Mouse (Mus musculus): ENCODE data around the gene Nap1l1. TPM values are rescaled to one million over a fixed set of nuclear protein-coding genes. Genes with fewer than 3 reads are reported as not detected.

Nap1l1 gene
- polyA plus RNA-seq, 2 experiments, result 103 to 117 TPM

- H3K9ac ChIP-seq (replicated peaks), result no peak overlapping the region
- no peak for DNase-seq (ENCODE audit: low read depth in 3 of 3, low spot score in 3 of 3)
- no peak for ATAC-seq (ENCODE audit: insufficient read depth)
- H3K27me3 ChIP-seq (ENCODE audit: control insufficient read depth, insufficient read depth, low read length), result no peaks in the 10 kb centered on the region
- peaks cover 0 to 4% of the 10 kb centered on the region in 2 experiments; a peak in 2 of 4 replicates for H3K4me1 ChIP-seq (replicated peaks; ENCODE audit: control insufficient read depth in 2 of 2, insufficient read depth in 2 of 2, low read length in 1 of 2)
- 68% methylated on average over 8 of the region's 8 CpGs for WGBS (ENCODE audit: insufficient replicate concordance)
- no peak overlapping the region for H3K4me2 ChIP-seq (ENCODE audit: low read depth)
- H3K9me3 ChIP-seq (ENCODE audit: control insufficient read depth, low read length), result no peaks in the 10 kb centered on the region
- TF ChIP-seq EP300 (IDR thresholded peaks at IDR 0.05; ENCODE audit: low read depth) (no peak), CTCF (IDR thresholded peaks at IDR 0.05; ENCODE audit: low read depth) (no peak)
- no peak overlapping the region for H3K4me3 ChIP-seq (ENCODE audit: insufficient read depth in 1 of 2, low read depth in 2 of 2, low read length in 2 of 2)
- no peaks in the 10 kb centered on the region for H3K36me3 ChIP-seq (replicated peaks; ENCODE audit: control insufficient read depth, insufficient read depth, low read depth)
- no peak overlapping the region for H3K27ac ChIP-seq
Observed at GRCm38 (mm10) chr10:111534691-111535090, 61.7 kb downstream of the Nap1l1 start.

GRCm38 (mm10) chr10:111537410-111537809 is 64.4 kb downstream of the Nap1l1 start:
- 73% methylated on average over 19 of the region's 19 CpGs for WGBS (ENCODE audit: insufficient replicate concordance)
- Histone ChIP-seq H3K27ac (no peak overlapping the region), H3K9me3 (ENCODE audit: control insufficient read depth, low read length) (no peaks in the 10 kb centered on the region), H3K4me3 (ENCODE audit: insufficient read depth in 1 of 2, low read depth in 2 of 2, low read length in 2 of 2) (no peak overlapping the region), H3K27me3 (ENCODE audit: control insufficient read depth, insufficient read depth, low read length) (no peaks in the 10 kb centered on the region), H3K4me2 (ENCODE audit: low read depth) (no peak overlapping the region), H3K36me3 (replicated peaks; ENCODE audit: control insufficient read depth, insufficient read depth, low read depth) (no peaks in the 10 kb centered on the region), H3K4me1 (replicated peaks; ENCODE audit: control insufficient read depth in 2 of 2, insufficient read depth in 2 of 2, low read length in 1 of 2) (peaks cover 0 to 6% of the 10 kb centered on the region in 2 experiments; a peak in 2 of 4 replicates), H3K9ac (replicated peaks) (no peak overlapping the region)
- TF ChIP-seq CTCF (IDR thresholded peaks at IDR 0.05; ENCODE audit: low read depth) (no peak), EP300 (IDR thresholded peaks at IDR 0.05; ENCODE audit: low read depth) (no peak)
- ATAC-seq (ENCODE audit: insufficient read depth) (no peak), DNase-seq (ENCODE audit: low read depth in 3 of 3, low spot score in 3 of 3) (no peak)

GRCm38 (mm10) chr10:111539724-111540324 is 66.8 kb downstream of the Nap1l1 start:
- Histone ChIP-seq H3K4me1 (replicated peaks; ENCODE audit: control insufficient read depth in 2 of 2, insufficient read depth in 2 of 2, low read length in 1 of 2) (peaks cover 3 to 21% of the 10 kb centered on the region in 2 experiments), H3K9me3 (ENCODE audit: control insufficient read depth, low read length) (no peaks in the 10 kb centered on the region), H3K27me3 (ENCODE audit: control insufficient read depth, insufficient read depth, low read length) (no peaks in the 10 kb centered on the region), H3K36me3 (replicated peaks; ENCODE audit: control insufficient read depth, insufficient read depth, low read depth) (no peaks in the 10 kb centered on the region), H3K9ac (replicated peaks) (no peak overlapping the region), H3K27ac (no peak overlapping the region), H3K4me3 (ENCODE audit: insufficient read depth in 1 of 2, low read depth in 2 of 2, low read length in 2 of 2) (no peak overlapping the region), H3K4me2 (ENCODE audit: low read depth) (no peak overlapping the region)
- DNase-seq (ENCODE audit: low read depth in 3 of 3, low spot score in 3 of 3), result peak in 2 of 3 experiments; percentile 28 to 44
- ATAC-seq (ENCODE audit: insufficient read depth), result peak; percentile 38; the same call in 1 of the 2 replicates
- TF ChIP-seq CTCF (IDR thresholded peaks at IDR 0.05; ENCODE audit: low read depth), result no peak
- no peak for TF ChIP-seq EP300 (IDR thresholded peaks at IDR 0.05; ENCODE audit: low read depth)
- WGBS (ENCODE audit: insufficient replicate concordance), result 26% methylated on average over 9 of the region's 9 CpGs

GRCm38 (mm10) chr10:111540678-111541077 is 67.7 kb downstream of the Nap1l1 start:
- Histone ChIP-seq H3K27ac (no peak overlapping the region), H3K4me1 (replicated peaks; ENCODE audit: control insufficient read depth in 2 of 2, insufficient read depth in 2 of 2, low read length in 1 of 2) (peaks cover 12 to 29% of the 10 kb centered on the region in 2 experiments), H3K4me2 (ENCODE audit: low read depth) (no peak overlapping the region), H3K9ac (replicated peaks) (no peak overlapping the region), H3K4me3 (ENCODE audit: insufficient read depth in 1 of 2, low read depth in 2 of 2, low read length in 2 of 2) (no peak overlapping the region), H3K36me3 (replicated peaks; ENCODE audit: control insufficient read depth, insufficient read depth, low read depth) (no peaks in the 10 kb centered on the region), H3K9me3 (ENCODE audit: control insufficient read depth, low read length) (no peaks in the 10 kb centered on the region), H3K27me3 (ENCODE audit: control insufficient read depth, insufficient read depth, low read length) (no peaks in the 10 kb centered on the region)
- DNase-seq (ENCODE audit: low read depth in 3 of 3, low spot score in 3 of 3) (no peak), ATAC-seq (ENCODE audit: insufficient read depth) (no peak)
- TF ChIP-seq EP300 (IDR thresholded peaks at IDR 0.05; ENCODE audit: low read depth) (no peak), CTCF (IDR thresholded peaks at IDR 0.05; ENCODE audit: low read depth) (no peak)
- 80% methylated on average over 9 of the region's 9 CpGs for WGBS (ENCODE audit: insufficient replicate concordance)

- Histone ChIP-seq H3K4me1 (replicated peaks; ENCODE audit: control insufficient read depth in 2 of 2, insufficient read depth in 2 of 2, low read length in 1 of 2) (peaks cover 17 to 36% of the 10 kb centered on the region in 2 experiments), H3K4me3 (ENCODE audit: insufficient read depth in 1 of 2, low read depth in 2 of 2, low read length in 2 of 2) (no peak overlapping the region), H3K27me3 (ENCODE audit: control insufficient read depth, insufficient read depth, low read length) (no peaks in the 10 kb centered on the region), H3K27ac (no peak overlapping the region), H3K9ac (replicated peaks) (no peak overlapping the region), H3K4me2 (ENCODE audit: low read depth) (no peak overlapping the region), H3K9me3 (ENCODE audit: control insufficient read depth, low read length) (no peaks in the 10 kb centered on the region), H3K36me3 (replicated peaks; ENCODE audit: control insufficient read depth, insufficient read depth, low read depth) (no peaks in the 10 kb centered on the region)
- ATAC-seq (ENCODE audit: insufficient read depth) (no peak), DNase-seq (ENCODE audit: low read depth in 3 of 3, low spot score in 3 of 3) (no peak)
- WGBS (ENCODE audit: insufficient replicate concordance), result 64% methylated on average over 7 of the region's 7 CpGs
- TF ChIP-seq CTCF (IDR thresholded peaks at IDR 0.05; ENCODE audit: low read depth) (no peak), EP300 (IDR thresholded peaks at IDR 0.05; ENCODE audit: low read depth) (no peak)
Observed at GRCm38 (mm10) chr10:111543106-111543505, 70.1 kb downstream of the Nap1l1 start.

Measured in liver, embryonic 14.5 days (tissue).